Mouse (Mus musculus) right cerebral cortex, adult 2 months (tissue): ENCODE results near the gene Hoxb3.

ENCODE experiments used
- DNase-seq, 2 experiments: peaks; one replicate each; pipeline ENCODE4 v3.0.0; 2021 to 2022; ENCODE audit warnings: low spot score in 2 of 2

Hoxb3 gene

DNA sequence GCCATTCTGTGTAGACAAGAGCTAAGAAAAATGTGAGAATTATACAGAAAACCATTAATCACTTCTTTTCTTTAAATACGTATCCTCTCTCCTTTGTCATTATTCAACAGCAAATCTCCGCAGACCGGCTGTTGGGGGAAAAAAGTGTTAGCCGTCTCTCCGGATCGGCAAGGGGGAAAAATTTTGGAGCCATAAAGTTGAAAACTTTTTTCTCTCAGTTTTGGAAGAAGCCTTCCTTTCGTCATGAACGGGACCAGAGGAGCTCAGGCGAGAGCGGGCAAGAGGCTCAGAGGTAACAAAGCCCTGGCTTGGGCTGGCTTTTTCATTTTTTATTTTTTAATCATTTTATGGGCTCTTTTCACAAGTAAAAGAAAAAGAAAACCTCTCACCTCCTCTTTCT is at the start of gene Hoxb3:
Gene Hoxb3 (plus strand): TSS at position 173 of the 400 bp plus-strand sequence.
- no peak for DNase-seq

DNA sequence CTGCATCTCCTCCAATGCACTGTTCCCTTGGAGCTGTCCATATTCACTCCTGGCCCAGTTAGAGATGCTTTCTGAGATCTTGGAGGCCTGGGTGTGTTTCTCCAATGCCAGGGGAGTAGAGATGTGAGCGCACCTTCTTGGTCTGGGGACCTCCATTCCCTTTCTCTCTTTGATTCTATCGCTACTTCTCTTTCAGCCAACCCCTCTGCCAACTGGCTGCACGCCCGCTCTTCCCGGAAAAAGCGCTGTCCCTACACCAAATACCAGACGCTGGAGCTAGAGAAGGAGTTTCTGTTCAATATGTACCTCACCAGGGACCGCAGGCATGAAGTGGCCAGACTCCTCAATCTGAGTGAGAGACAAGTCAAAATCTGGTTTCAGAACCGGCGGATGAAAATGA is 48.7 kb upstream of the Hoxb3 start:
- no peak for DNase-seq

DNA sequence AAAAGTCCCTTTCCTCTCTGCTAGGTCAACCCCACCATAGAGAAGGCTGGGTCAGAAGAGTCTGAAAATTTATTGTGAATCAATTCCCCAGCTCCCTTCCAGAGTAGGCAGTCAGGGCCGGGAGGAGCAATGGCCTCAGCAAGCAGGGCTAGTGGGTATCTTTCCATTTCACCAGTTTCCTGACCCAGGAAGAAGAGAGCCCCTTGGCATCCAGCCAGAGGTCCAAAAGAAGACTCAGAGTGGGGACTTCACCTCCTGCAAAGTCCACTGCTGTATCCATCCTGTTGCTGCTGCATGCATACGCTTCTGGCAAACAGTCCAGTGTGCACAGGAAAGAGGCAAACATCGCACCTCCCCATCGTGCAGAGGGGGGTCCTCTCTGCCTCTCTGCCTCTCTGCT is 47.2 kb upstream of the Hoxb3 start:
- no peak for DNase-seq

DNA sequence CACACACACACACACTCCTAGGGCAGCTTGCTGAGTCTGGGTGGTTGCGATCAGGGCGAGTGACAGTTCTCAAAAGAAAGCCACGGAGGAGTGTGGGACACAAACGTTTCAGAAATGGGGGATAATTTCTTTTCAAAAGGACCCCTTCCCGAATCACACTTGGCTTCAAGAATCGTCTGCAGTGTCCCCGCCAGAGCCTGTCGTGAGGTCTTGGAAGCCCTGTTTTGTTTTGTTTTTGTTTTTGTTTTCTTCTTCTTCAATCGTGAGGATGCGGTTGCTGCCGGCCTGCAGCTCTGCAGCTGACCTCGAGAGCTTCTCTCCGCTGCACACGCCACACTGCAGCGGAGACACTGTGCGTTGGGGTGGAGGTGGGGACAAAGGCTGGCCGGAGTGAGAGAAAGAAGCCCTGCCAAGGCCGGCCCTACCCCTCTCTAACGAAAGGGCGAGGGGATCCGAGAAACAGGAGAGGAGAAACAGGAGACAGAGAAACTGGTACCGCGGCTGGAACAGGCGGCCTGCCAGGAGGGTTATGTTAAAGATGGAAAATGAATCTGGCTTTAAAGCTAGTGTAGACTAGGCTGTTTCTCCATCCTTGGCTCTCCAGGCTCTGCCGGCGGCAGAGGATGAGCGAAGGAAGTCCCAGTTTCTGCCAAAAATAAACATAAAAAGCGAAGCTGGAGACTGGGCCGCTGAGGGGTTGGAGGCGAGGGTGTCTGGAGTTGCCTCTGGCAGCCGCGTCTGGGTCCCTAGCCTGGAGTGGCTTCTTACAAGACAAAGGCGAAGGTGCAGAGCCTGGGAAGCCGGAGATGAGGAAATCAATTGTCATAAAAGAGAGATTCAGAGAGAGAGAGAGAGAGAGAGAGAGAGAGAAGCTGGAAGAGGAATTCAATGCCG is 45.7 kb upstream of the Hoxb3 start:
- no peak for DNase-seq

DNA sequence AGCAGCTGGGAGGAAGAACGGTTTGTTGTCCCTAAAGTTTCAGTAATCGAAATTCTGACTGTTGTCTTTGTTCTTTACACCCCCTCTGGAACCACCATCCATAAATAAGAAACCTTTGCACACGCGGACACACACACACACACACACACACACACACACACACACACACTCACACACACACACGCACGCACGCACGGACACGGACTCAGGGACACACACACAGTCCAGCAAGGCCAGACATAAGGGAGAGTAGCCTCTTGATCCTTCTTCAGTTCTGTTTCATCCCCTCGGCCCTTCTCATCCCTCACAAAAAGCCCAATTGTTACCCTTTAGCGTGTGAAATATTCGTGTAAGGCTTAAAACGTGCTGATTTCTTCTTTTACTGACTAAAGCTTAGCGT is 44.8 kb upstream of the Hoxb3 start:
- no peak for DNase-seq

DNA sequence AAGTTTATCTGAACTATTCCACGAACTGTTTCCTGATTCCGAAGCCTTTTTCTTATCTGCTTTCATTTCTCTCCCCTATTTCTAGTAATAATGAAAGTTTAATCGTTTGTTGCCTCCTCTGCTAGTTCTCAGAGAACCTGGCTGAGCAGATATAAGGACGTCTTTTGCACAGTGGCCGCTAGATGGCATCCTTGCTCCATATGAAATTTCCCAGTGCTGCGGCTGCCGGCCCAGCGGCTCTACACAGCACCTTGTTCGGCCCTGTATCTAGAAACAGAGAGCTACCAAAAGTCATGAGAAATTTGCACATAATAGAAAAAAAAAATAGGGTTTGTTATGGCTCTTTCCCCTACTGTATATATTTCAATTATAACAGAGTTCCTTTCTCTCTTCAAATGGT is 44.4 kb upstream of the Hoxb3 start:
- DNase-seq, result peak; percentile 82 to 90

DNA sequence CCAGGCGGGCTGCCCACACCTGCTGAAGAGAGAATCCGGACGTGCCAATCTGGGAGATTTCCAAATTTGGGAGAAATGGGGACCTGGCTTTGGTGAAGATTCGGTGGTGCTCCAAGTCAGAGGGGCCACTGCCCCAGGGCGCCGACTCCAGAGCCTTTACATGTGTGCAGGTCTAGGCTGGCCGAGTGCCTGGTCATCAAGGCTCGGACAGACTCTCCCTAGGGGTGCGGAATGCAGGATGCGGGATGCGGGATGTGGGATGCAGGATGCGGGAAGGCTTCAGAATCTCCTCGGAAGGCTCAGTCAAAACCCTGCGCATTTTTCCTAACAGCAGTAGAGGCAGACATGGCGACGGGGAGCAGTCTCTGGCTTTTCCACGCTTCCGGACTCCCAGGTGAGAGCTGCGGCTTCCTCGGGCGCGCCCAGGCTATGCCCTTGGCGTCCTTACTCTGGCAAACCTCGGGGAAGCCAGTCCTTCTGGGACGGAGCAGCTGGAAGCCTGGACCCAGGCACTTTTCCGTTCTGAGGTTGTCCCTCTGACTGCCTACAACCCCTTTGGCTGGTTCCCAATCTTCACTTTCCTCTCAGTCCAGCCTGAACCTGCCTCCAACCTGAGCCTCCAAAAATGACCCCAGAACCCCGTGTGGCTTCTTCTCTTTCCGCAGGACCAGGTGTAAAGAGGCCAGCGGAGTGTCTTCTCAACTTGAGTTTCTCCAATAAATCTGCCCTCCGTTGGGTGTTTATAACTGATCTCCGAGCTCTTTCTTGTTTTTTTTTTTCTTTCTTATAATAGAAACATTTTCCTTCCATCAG is 43.5 kb upstream of the Hoxb3 start:
- DNase-seq, result no peak

DNA sequence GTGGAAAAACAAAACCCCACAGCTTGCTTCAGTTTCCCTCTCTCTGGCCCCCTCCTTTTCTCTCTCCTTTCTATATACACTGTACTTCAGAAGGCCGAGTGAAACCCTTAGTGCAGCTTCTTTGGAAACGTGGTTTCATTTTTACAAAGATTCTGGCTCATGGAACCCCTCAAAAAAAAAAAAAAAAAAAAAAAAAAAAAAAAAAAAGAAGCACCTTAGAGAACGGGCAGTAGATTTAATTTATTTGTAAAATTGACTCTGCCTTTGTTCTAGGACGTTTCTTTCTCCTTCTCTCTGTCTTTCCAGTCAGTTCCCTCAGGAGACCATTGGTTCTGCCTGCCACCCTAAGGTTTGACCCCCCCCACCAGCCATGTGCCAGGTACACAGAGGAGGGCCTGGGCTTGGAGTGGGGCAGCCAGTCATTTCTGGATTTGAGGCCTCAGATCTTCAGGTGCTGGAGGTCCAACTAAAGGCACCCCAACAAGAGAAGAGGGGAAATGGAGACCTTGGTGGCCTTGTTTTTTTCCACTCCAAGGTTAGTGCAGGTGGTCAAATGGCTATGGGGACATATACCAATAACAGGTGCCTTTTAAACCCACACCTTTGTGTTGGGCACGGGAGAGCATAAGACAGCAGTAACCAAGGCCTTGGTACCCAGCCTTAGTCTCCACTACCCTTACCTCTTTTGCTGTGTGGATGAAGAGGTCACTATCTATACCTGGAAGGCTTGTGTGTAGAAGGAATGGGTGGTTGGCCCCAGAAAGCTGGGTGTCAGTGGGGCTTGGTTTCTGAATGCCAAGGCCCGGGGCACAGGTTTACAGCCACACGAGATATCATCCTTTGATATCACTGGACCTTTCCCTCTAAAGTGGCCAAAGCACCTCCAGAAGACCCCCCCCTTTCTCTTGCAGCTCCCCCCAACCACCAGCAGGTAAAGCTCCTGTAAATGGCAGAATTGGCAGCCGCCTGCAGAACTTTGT is 42.4 kb upstream of the Hoxb3 start:
- DNase-seq, result no peak

DNA sequence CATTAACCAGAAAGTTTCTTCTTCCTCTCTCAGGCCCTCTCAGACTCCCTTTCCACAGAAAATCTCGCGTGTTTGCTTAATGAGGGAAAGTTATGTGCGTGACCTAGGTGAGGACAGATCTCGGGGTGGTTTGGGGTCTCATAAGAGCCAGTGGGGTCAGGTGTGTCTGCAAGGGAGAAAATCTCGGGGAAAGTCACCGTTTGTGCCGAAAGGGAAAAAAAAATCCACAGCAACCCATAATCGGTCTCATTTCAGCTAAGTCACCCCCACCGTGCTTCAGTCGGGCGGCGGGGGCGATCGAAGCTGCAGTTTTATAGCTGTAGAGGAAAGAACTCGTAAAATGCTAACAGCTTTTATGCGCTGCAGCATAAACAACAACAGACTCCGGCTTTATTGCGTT is 41.7 kb upstream of the Hoxb3 start:
- DNase-seq, result no peak

DNA sequence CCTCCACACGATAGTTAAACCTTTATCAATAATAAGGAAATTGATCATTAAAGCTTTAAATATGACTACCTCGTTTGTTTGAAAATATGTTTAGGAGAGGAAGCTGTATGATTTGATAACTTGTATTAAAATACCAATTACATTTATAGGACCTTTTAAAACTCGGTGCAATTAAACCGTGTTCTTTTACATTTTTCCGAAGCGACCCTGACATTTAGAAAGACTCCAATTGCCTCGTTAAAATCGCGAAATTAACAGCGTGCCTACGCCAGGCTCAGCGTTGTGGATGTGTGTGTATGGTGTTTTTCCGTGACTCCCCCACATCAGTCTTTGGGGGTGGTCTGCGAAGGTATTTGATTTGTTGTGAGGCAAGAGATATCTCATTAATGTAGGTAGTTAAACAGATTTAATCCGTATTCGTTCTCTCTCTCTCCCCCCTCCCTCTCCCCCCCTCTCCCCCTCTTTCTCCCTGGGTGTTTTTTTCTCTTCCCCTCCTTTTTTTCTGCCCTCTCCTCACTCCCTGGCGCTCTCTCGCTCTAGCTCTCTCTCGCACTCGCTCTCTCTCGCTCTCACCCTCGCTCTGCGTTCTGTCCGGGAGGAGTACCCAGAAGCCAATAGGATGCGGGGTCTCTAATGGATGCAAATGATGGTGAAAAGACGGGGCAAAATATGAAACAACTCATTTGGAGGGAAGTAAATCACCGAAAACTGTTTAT is 41.1 kb upstream of the Hoxb3 start, which contains the start of gene Hoxb8:
Gene Hoxb8 (plus strand): TSS at position 51 of the 716 bp plus-strand sequence.
- no peak for DNase-seq

DNA sequence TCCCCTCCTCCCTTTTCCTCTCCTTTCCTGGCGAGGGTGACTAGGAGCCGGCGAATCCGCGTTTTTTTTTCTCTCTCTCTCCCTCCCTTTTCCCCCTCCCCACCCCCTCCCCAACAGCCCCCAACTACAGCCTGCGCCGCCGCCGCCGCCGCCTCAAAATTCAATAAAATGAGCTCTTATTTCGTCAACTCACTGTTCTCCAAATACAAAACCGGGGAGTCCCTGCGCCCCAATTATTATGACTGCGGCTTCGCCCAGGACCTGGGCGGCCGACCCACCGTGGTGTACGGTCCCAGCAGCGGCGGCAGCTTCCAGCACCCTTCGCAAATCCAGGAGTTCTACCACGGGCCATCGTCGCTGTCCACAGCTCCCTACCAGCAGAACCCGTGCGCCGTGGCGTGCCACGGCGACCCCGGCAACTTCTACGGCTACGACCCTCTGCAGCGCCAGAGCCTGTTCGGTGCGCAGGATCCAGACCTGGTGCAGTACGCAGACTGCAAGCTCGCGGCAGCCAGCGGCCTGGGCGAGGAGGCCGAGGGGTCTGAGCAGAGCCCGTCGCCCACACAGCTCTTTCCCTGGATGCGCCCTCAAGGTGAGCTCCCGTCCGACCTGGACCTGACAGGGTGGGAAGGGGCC is 40.2 kb upstream of the Hoxb3 start:
- no peak for DNase-seq

DNA sequence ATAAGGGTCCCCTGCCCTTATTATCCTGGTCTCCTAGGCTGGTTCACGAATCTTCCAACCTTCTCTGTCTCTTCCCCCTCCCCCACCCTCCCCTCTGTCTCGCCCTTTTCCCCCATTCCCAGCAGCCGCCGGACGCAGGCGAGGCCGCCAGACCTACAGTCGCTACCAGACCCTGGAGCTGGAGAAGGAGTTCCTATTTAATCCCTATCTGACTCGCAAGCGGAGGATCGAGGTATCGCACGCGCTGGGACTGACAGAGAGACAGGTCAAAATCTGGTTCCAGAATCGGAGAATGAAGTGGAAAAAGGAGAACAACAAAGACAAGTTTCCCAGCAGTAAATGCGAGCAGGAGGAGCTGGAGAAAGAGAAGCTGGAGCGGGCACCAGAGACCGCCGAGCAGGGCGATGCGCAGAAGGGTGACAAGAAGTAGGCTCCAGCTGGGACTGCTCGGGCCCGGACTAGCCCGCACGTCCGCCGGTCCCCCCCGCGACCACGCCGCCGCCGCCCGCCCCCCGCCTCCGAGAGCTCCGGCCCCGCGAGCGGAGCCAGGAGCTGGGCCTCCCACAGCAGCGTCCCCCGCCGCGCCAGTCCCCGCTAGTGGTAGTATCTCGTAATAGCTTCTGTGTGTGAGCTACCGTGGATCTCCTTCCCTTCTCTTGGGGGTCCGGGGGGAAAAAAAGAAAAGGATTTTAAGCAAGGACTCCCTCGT is 38.9 kb upstream of the Hoxb3 start:
- no peak for DNase-seq

DNA sequence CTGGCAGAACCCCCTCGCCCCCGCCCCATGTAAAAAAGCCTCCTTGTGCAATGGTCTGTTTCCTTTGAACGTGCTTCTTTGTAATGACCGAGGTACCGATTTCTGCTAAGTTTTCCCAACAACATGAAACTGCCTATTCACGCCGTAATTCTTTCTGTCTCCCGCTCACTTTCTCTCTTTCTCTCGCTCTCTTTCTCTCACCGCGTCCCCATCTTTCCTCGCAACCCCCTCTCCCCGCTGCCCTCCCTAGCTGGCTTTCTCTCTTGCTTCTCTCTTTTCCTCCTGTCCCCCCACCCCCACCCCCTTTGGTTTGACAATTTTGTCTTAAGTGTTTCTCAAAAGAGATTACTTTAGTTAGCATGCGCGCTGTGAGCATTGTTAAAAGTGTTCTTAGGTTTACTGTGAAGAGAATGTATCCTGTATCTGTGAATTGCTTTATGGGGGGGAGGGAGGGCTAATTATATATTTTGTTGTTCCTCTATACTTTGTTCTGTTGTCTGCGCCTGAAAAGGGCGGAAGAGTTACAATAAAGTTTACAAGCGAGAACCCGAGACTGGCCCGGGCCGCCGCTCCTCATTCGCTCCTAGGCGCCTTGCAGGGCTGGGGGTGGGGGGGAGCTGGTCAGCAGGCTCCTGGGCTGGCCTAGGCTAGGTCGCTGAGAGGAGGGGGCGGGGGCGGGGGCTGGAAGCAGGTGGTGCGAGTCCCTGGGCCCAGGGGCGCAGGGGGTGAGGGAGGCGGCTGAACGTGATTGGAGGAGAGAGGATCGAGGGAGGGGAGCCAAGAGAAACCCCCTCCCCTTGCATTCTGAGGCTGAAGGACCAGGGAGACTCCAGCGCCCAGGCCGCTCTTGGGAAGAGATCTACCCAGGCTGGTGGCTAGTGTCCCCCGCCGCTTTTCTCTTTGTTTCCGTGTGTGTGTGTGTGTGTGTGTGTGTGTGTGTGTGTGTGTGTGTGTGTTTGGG is 38.1 kb upstream of the Hoxb3 start:
- DNase-seq, result no peak

DNA sequence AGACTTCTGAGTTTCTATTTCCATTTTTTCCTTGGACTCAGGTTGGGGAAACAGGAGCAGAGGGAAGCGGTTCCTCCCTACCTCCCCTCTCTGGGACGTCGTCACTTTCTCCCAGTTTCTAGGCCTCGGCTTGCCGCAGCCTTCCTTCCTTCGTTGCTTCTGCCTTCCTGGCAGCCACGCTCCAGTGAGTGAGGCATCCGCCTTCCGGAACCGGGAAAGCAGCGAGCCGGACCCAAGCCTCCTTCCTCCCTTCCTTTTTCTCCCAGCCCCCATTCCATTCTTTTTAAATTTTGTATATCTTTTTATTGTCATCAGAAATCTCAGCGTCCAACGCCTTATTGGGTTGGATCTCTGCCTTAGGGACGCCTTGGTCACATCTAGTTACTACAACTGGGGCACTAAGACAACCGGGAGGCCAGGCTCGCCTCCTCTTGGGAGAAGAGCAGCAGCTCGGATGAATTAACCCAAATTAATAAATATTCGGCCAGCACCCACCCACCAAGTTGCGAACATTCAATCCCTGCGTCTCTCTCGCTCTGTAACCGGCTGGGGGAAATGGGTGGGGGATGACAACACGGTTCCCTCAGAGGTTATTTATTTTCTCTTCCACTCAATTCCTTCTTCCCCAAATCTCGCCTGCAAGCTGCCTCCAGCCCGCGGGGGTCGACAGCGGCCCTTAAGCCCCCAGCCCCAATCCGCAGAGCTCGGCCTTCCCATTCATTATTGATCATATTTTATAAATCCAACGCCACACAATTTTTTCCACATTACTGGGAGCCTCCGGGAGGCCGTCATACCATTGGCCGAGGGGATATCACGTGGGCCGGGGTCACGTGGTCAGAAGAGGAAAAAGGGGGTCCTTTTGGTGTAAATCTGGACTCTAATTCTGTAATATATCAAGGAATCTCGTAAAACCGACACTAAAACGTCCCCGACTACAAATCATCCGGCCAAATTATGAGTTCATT is 37.1 kb upstream of the Hoxb3 start, which contains the start of gene Hoxb7:
Gene Hoxb7 (plus strand): TSS at position 853 of the 968 bp plus-strand sequence.
- DNase-seq, result no peak

DNA sequence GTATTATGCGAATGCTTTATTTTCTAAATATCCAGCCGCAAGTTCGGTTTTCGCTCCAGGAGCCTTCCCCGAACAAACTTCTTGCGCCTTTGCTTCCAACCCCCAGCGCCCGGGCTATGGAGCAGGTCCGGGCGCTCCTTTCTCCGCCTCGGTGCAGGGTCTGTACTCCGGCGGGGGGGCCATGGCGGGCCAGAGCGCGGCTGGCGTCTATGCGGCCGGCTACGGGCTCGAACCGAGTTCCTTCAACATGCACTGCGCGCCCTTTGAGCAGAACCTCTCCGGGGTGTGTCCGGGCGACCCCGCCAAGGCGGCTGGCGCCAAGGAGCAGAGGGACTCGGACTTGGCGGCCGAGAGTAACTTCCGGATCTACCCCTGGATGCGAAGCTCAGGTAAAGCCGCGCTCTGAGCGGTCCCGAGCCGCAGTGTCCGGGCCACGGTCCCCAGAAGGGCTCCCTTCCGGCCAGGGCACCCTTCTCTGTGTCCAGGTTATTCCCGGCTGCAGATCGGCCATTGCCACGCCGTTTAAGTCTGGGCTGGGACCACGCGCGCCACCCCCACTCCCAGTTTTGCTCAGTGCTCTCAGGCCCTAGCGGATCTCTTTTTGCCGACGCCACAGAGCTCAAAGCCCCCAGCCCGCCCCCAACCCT is 36.3 kb upstream of the Hoxb3 start:
- DNase-seq, result no peak

DNA sequence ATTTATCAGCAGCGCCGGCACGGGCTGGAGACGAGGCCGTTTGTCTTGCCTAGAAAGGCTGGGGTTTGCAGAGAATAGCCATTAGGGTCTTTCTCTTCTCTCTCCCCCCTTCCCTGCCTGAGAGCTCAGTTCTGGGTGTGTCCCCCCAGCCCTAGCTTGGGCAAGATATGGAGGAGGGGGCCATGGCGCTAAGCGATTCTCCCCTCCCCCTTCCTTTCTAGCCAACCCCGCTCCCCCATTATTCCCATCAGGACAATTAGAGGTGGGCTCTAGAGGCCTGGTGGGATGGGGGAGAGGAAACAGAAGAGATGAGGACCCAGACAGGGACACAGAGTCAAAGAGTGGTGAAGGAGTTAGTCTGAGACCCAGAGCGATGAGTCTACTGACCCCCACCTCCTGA is 35.7 kb upstream of the Hoxb3 start:
- no peak for DNase-seq
